Mouse (Mus musculus): ENCODE measurements around the gene Rpl29. TPM values are rescaled to one million over a fixed set of nuclear protein-coding genes. Genes with fewer than 3 reads are reported as not detected.

The Rpl29 gene
- polyA plus RNA-seq, 1 experiment from 2014 or later, result 781 TPM

DNA sequence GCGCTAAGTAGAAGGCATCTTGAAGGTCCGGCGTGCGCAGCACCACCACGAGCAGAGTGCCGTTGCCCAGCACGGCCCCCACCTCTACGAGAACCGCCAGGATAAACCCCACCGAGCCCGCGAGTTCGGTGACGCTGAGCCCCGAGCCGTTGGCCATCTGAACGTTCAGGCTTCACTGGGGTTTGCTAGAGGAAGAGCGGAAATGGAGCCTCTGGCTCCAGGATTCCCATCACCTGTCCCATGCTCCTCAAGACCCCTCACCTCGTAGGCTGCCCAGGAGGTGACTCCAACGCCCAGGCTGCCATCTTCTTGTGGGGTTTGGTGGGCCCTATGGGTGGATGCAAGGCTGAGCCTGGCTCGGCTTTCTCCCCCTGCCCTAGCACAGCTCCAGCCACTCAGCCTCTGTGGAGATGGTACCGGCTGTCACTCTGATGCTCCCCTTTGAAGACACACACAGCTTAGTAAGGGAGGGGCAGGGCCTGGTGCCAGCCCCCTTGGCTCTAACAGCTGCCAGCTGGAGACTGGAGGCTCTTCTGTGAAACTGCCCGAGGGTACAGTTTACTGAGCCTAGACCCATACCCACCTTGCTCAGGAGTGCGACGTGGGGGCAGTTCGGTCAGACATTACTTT is 36.4 kb downstream of the Rpl29 start, which contains the start of gene Gpr62:
TSS of gene Gpr62 (minus strand) at position 368 of the 630 bp plus-strand sequence.
- DNase-seq (ENCODE audit: low spot score), result peak; percentile 65
- 26% methylated on average over 26 of the region's 26 CpGs for WGBS

DNA sequence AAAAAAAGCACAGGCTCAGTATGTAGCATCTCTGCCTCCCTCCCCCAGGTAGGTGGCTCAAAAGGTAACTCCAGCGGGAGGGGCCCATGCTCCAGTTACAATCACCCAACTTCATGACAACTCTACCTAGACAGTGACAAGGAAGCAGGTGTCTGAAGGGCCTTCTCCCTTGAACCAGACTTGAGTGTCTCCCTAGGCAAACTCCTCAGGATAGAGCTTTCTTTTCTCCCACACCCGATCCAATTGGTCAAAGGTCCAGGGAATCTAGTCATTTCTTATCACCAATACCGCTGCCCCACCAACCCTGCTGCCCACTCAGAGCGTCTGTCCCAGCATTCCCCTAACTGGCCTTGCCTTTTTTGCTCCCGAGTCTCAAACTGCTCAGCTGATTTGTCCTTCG is 37.5 kb downstream of the Rpl29 start:
- ATAC-seq (ENCODE audit: low FRiP score), result no peak

More for the DNA sequence above, 36.4 kb downstream of the Rpl29 start, which contains the start of gene Gpr62:
- Histone ChIP-seq H3K9ac (peak within 1 kb of the TSS; percentile 88), H3K4me1 (replicated peaks; ENCODE audit: control insufficient read depth, insufficient read depth, low read length) (peaks cover 18% of the 10 kb centered on the region), H3K4me3 (replicated peaks; ENCODE audit: low read length) (peak within 1 kb of the TSS; percentile 52), H3K4me2 (replicated peaks) (peak within 1 kb of the TSS; percentile 96), H3K36me3 (replicated peaks; ENCODE audit: control insufficient read depth, insufficient read depth) (peaks cover 33% of the 10 kb centered on the region), H3K27ac (peak within 1 kb of the TSS; percentile 90), H3K9me3 (ENCODE audit: control insufficient read depth, low read length) (no peaks in the 10 kb centered on the region), H3K27me3 (ENCODE audit: control insufficient read depth, insufficient read depth, low read length) (no peaks in the 10 kb centered on the region)
- peak; percentile 35; the same call in 1 of the 2 replicates for ATAC-seq (ENCODE audit: low FRiP score)

DNA sequence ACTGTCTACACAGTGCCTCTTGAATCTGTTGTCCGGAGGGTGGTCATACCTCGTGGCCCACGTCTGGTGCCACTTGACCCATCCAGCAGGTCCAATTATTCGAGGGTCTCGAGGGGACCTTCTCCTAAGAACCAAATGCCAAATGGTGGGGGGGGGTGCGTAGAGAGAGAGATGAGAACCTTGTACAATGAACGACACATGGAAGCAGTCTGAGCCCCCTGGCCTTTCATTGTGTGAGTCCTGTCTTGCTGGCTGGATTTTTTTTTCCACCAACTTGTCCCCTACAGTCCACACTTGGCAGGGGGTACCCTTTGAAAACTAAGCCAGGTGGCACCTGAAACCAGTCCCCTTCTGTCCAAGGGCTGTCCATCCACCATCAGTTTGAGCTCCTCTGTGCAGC is 38.5 kb downstream of the Rpl29 start:
- WGBS, result 88% methylated on average over 7 of the region's 7 CpGs
- H3K9ac ChIP-seq, result no peak overlapping the region
- H3K4me2 ChIP-seq (replicated peaks), result no peak overlapping the region

More for the DNA sequence above, 37.5 kb downstream of the Rpl29 start:
- Histone ChIP-seq H3K4me3 (replicated peaks; ENCODE audit: low read length) (no peak overlapping the region), H3K9ac (no peak overlapping the region), H3K36me3 (replicated peaks; ENCODE audit: control insufficient read depth, insufficient read depth) (peaks cover 24% of the 10 kb centered on the region), H3K27me3 (ENCODE audit: control insufficient read depth, insufficient read depth, low read length) (peaks cover 3% of the 10 kb centered on the region; the same call in 1 of the 2 replicates), H3K9me3 (ENCODE audit: control insufficient read depth, low read length) (no peaks in the 10 kb centered on the region), H3K4me2 (replicated peaks) (no peak overlapping the region), H3K4me1 (replicated peaks; ENCODE audit: control insufficient read depth, insufficient read depth, low read length) (peaks cover 18% of the 10 kb centered on the region), H3K27ac (no peak overlapping the region)
- 90% methylated on average over 6 of the region's 6 CpGs for WGBS
- no peak for DNase-seq (ENCODE audit: low spot score)

DNA sequence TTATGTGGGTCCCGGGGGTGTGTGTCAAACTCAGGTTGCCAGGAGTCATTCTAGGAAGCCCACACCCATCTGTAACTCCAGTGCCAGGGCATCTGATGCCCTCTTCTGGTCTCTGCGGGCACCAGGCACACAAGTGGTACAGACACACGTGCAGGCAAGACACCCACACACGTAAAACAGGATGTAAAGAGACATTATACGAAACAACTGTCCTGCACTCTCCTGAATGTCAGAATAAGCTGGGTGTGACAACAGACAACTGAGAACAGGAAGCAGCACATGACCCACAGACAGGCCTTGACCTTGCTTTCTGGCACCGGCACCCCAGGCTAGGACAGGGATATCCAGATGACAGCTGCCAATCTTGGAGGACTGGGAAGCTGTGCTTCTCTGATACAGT is 40.1 kb downstream of the Rpl29 start:
- Histone ChIP-seq H3K4me3 (replicated peaks; ENCODE audit: low read length) (no peak overlapping the region), H3K9me3 (ENCODE audit: control insufficient read depth, low read length) (no peaks in the 10 kb centered on the region), H3K4me1 (replicated peaks; ENCODE audit: control insufficient read depth, insufficient read depth, low read length) (peaks cover 17% of the 10 kb centered on the region), H3K4me2 (replicated peaks) (no peak overlapping the region), H3K27me3 (ENCODE audit: control insufficient read depth, insufficient read depth, low read length) (peaks cover 3% of the 10 kb centered on the region; the same call in 1 of the 2 replicates), H3K27ac (no peak overlapping the region), H3K9ac (no peak overlapping the region), H3K36me3 (replicated peaks; ENCODE audit: control insufficient read depth, insufficient read depth) (peaks cover under 1% of the 10 kb centered on the region; the same call in 1 of the 2 replicates)
- no peak for DNase-seq (ENCODE audit: low spot score)
- WGBS, result 76% methylated on average over 6 of the region's 6 CpGs
- no peak for ATAC-seq (ENCODE audit: low FRiP score)

More for the DNA sequence above, 38.5 kb downstream of the Rpl29 start:
- H3K27me3 ChIP-seq (ENCODE audit: control insufficient read depth, insufficient read depth, low read length), result peaks cover 3% of the 10 kb centered on the region; the same call in 1 of the 2 replicates
- ATAC-seq (ENCODE audit: low FRiP score) (no peak), DNase-seq (ENCODE audit: low spot score) (no peak)
- H3K27ac ChIP-seq, result no peak overlapping the region
- H3K36me3 ChIP-seq (replicated peaks; ENCODE audit: control insufficient read depth, insufficient read depth), result peaks cover 15% of the 10 kb centered on the region
- no peak overlapping the region for H3K4me3 ChIP-seq (replicated peaks; ENCODE audit: low read length)
- no peaks in the 10 kb centered on the region for H3K9me3 ChIP-seq (ENCODE audit: control insufficient read depth, low read length)
- H3K4me1 ChIP-seq (replicated peaks; ENCODE audit: control insufficient read depth, insufficient read depth, low read length), result peaks cover 18% of the 10 kb centered on the region

DNA sequence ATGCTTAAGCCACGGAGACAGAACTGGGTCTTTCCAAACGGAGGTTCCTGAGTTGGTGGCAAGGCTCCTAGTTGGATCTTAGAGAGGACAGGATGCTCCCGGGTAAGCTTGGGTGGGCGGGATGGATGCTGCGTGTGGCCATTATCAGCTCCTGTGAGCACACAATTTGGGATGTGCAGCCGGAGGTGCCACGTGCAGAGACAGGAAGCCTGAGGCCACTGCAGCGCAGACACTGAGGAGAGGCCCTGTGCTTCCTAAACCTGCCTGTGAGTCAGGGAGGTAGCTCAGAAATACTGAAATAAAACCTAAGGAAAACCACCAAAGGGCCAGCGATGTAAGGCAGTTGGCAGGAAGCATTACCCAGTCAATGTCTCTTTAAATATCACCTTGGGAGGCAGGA is 40.5 kb downstream of the Rpl29 start:
- H3K9me3 ChIP-seq (ENCODE audit: control insufficient read depth, low read length), result no peaks in the 10 kb centered on the region
- peaks cover 3% of the 10 kb centered on the region; the same call in 1 of the 2 replicates for H3K27me3 ChIP-seq (ENCODE audit: control insufficient read depth, insufficient read depth, low read length)
- WGBS, result 74% methylated on average over 9 of the region's 9 CpGs
- ATAC-seq (ENCODE audit: low FRiP score) (no peak), DNase-seq (ENCODE audit: low spot score) (no peak)
- H3K4me2 ChIP-seq (replicated peaks), result no peak overlapping the region
- H3K4me1 ChIP-seq (replicated peaks; ENCODE audit: control insufficient read depth, insufficient read depth, low read length), result peaks cover 12% of the 10 kb centered on the region
- no peak overlapping the region for H3K4me3 ChIP-seq (replicated peaks; ENCODE audit: low read length)
- H3K36me3 ChIP-seq (replicated peaks; ENCODE audit: control insufficient read depth, insufficient read depth), result no peaks in the 10 kb centered on the region
- H3K9ac ChIP-seq, result no peak overlapping the region
- no peak overlapping the region for H3K27ac ChIP-seq

DNA sequence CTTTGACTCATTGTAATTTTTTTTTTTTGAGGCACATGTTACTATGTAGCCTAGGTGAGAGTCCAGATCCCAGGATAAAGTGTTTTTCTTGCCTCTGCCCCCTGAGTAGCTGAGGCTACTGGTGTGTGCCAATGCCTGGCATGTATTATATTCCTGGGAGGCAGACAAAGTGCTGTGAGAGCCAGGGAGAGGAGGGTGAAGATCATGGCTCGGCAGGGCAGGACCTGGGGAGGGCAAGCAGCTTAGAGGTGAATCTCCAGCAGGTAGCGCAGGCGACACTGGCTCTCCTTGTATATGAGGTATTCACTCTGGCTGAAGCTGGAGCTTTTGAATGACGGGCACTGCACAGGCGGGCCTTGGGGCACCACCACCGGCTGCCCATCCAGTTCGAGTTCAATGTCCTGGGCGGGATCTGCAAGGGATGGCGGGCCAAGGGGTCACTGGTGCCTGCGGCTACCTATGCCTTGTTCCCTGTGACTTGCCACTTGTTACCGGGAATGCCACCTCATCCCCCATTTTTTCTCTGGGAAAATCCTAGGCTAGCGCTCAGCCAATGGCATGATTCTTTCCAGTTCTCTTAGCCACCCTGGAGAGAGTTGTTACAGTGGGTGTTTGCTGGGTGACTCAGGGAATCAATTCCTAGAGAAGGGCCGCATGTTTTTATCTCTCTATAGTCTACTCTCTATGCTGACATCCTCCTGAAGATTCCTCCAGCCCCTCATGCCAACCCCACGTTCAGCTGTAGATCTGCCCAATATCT is 41.9 kb downstream of the Rpl29 start:
- no peak overlapping the region for H3K9ac ChIP-seq
- H3K4me3 ChIP-seq (replicated peaks; ENCODE audit: low read length), result no peak overlapping the region
- H3K4me2 ChIP-seq (replicated peaks), result no peak overlapping the region
- H3K9me3 ChIP-seq (ENCODE audit: control insufficient read depth, low read length), result no peaks in the 10 kb centered on the region
- peaks cover 3% of the 10 kb centered on the region; the same call in 1 of the 2 replicates for H3K27me3 ChIP-seq (ENCODE audit: control insufficient read depth, insufficient read depth, low read length)
- H3K36me3 ChIP-seq (replicated peaks; ENCODE audit: control insufficient read depth, insufficient read depth), result no peaks in the 10 kb centered on the region
- 66% methylated on average over 14 of the region's 14 CpGs for WGBS
- DNase-seq (ENCODE audit: low spot score) (no peak), ATAC-seq (ENCODE audit: low FRiP score) (no peak)
- no peaks in the 10 kb centered on the region for H3K4me1 ChIP-seq (replicated peaks; ENCODE audit: control insufficient read depth, insufficient read depth, low read length)
- H3K27ac ChIP-seq, result no peak overlapping the region

DNA sequence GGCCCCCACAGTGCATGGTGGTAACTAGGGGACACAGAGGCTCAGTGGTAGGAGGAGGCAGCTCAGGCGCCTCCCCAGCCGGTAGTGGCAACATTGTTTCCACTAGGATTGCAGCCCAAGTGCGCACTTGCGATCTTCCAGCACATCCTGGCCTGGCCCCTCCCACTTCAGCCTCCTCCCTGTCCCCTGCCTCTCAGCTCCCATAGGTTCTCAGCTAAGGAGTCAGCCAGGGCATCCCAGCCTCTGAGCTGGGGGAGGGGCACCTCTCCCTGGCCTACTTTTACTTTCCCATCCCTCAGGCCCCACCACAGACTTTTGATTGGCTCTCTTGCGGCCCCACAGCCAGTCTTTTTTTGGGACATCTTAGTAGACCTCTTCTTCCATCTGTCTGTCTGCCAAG is 42.6 kb downstream of the Rpl29 start:
- ATAC-seq (ENCODE audit: low FRiP score) (no peak), DNase-seq (ENCODE audit: low spot score) (no peak)
- Histone ChIP-seq H3K4me1 (replicated peaks; ENCODE audit: control insufficient read depth, insufficient read depth, low read length) (no peaks in the 10 kb centered on the region), H3K27me3 (ENCODE audit: control insufficient read depth, insufficient read depth, low read length) (peaks cover 3% of the 10 kb centered on the region; the same call in 1 of the 2 replicates), H3K9me3 (ENCODE audit: control insufficient read depth, low read length) (no peaks in the 10 kb centered on the region), H3K4me2 (replicated peaks) (no peak overlapping the region), H3K9ac (no peak overlapping the region), H3K4me3 (replicated peaks; ENCODE audit: low read length) (no peak overlapping the region), H3K27ac (no peak overlapping the region), H3K36me3 (replicated peaks; ENCODE audit: control insufficient read depth, insufficient read depth) (no peaks in the 10 kb centered on the region)
- 6% methylated on average over 5 of the region's 5 CpGs for WGBS

DNA sequence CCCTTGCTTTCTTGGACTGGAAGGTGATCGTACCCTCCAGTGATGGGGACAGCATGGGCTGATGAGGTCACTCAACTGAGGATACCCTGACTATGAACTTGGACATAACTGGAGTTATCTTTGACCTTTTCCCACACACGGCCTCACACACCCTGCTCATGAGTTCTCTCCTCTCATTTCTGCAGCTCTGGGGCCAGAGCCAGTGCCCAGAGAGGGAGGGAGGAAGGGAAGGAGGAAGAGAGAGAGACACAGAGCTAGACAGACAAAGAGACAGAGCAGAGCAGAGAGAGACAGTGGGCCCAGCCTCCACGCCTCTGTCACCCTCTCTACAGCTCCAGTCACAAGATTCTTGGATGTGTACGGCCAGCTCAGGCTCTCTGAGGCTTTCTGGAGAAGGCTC is 43.1 kb downstream of the Rpl29 start:
- 77% methylated on average over 4 of the region's 4 CpGs for WGBS
- no peak for ATAC-seq (ENCODE audit: low FRiP score)
- DNase-seq (ENCODE audit: low spot score), result no peak

DNA sequence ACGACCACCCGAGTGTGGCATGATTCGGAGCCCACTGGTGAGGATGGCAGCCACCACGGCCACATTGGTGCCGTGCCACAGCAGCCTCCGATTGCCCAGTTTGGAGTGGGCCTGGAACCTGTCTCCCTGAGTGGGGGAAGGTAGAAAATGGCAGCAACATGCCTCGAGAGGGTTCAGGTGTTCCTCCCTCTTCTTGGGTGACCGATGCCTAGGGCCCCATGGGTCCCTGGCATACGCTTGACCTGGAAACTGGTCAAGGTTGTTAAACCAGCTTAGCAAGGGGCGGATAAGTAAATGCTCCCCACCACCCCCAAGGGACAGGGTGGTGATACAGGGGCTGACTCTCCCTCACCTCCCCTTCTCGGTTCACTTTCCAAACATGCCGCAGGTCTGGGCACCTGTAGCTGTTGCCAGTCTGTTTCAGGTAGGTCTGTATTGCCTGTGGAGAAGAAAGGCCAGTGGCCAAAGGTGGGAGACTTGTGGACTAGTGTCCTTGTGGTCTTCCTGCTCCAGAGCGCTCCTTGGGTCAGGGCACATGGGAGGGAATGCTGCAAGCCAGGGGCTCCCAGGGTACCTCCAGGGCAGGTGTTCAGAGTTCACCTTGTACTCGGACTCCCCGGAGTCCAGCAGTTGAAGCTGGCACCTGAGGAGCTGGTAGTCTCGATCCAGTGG is 44.0 kb downstream of the Rpl29 start:
- no peaks in the 10 kb centered on the region for H3K9me3 ChIP-seq (ENCODE audit: control insufficient read depth, low read length)
- no peak overlapping the region for H3K27ac ChIP-seq
- DNase-seq (ENCODE audit: low spot score), result no peak
- 87% methylated on average over 16 of the region's 16 CpGs for WGBS
- H3K27me3 ChIP-seq (ENCODE audit: control insufficient read depth, insufficient read depth, low read length), result peaks cover 3% of the 10 kb centered on the region; the same call in 1 of the 2 replicates
- no peak overlapping the region for H3K4me3 ChIP-seq (replicated peaks; ENCODE audit: low read length)
- H3K9ac ChIP-seq, result no peak overlapping the region
- no peak for ATAC-seq (ENCODE audit: low FRiP score)
- peaks cover 7% of the 10 kb centered on the region for H3K4me1 ChIP-seq (replicated peaks; ENCODE audit: control insufficient read depth, insufficient read depth, low read length)
- no peak overlapping the region for H3K4me2 ChIP-seq (replicated peaks)
- H3K36me3 ChIP-seq (replicated peaks; ENCODE audit: control insufficient read depth, insufficient read depth), result no peaks in the 10 kb centered on the region

More for the DNA sequence above, 43.1 kb downstream of the Rpl29 start:
- Histone ChIP-seq H3K4me2 (replicated peaks) (no peak overlapping the region), H3K36me3 (replicated peaks; ENCODE audit: control insufficient read depth, insufficient read depth) (no peaks in the 10 kb centered on the region), H3K27me3 (ENCODE audit: control insufficient read depth, insufficient read depth, low read length) (peaks cover 3% of the 10 kb centered on the region; the same call in 1 of the 2 replicates), H3K4me3 (replicated peaks; ENCODE audit: low read length) (no peak overlapping the region), H3K4me1 (replicated peaks; ENCODE audit: control insufficient read depth, insufficient read depth, low read length) (no peaks in the 10 kb centered on the region), H3K27ac (no peak overlapping the region), H3K9me3 (ENCODE audit: control insufficient read depth, low read length) (no peaks in the 10 kb centered on the region), H3K9ac (no peak overlapping the region)
